Mouse (Mus musculus) frontal cortex, adult (tissue): Measurements from ENCODE around the gene Fbxo5.

ENCODE experiments used
- ATAC-seq: cut with Nextera tagmentation; 2 replicates; pipeline ENCODE4 v1.9.2; 2017; ENCODE audit warnings: mild to moderate bottlenecking, moderate library complexity, mixed read lengths; ENCODE audit not compliant: low TSS enrichment

Gene Fbxo5

GRCm38 (mm10) chr10:5805243-5805730, at the start of gene Fbxo5:
Gene Fbxo5 (minus strand): TSS chr10:5805600.
- peak; percentile 92 for ATAC-seq

- peak; percentile 97 for ATAC-seq
These were observed 48.0 kb upstream of the Fbxo5 start for GRCm38 (mm10) chr10:5853290-5853868.

- ATAC-seq = peak; percentile 66; the same call in 1 of the 2 replicates
These were observed 41.5 kb upstream of the Fbxo5 start for GRCm38 (mm10) chr10:5846939-5847338.

GRCm38 (mm10) chr10:5841369-5841768, 36.0 kb upstream of the Fbxo5 start:
- peak; percentile 75 for ATAC-seq

- ATAC-seq = no peak
These were observed 21.1 kb upstream of the Fbxo5 start for GRCm38 (mm10) chr10:5826336-5827025.

- peak; percentile 45 for ATAC-seq
These were observed 19.4 kb upstream of the Fbxo5 start for GRCm38 (mm10) chr10:5824779-5825178.

GRCm38 (mm10) chr10:5823740-5824491, 18.5 kb upstream of the Fbxo5 start, which contains the start of gene Mtrf1l:
Gene Mtrf1l (minus strand): TSS chr10:5823910.
- peak; percentile 91 for ATAC-seq

- ATAC-seq = peak; percentile 41
These were observed 17.9 kb upstream of the Fbxo5 start for GRCm38 (mm10) chr10:5823291-5823739.

- ATAC-seq = no peak
These were observed 13.4 kb upstream of the Fbxo5 start for GRCm38 (mm10) chr10:5818772-5819171.

- no peak for ATAC-seq
These were observed 10.6 kb upstream of the Fbxo5 start for GRCm38 (mm10) chr10:5815968-5816367.

- no peak for ATAC-seq
These were observed 8.3 kb upstream of the Fbxo5 start for GRCm38 (mm10) chr10:5813724-5814123.

GRCm38 (mm10) chr10:5807683-5808082, 2.3 kb upstream of the Fbxo5 start:
- no peak for ATAC-seq

GRCm38 (mm10) chr10:5806996-5807395, 1.6 kb upstream of the Fbxo5 start:
- ATAC-seq = no peak

- ATAC-seq = 0 out of 2 replicates have a peak, but pooled peaks have one; percentile 14
These were observed 1.0 kb upstream of the Fbxo5 start for GRCm38 (mm10) chr10:5806416-5806815.

- peak; percentile 92 for ATAC-seq
These were observed 419 bp upstream of the Fbxo5 start for GRCm38 (mm10) chr10:5805731-5806307.

GRCm38 (mm10) chr10:5804691-5805156, 676 bp downstream of the Fbxo5 start:
- no peak for ATAC-seq

- ATAC-seq = no peak
These were observed 1.7 kb downstream of the Fbxo5 start for GRCm38 (mm10) chr10:5803739-5804138.

GRCm38 (mm10) chr10:5802866-5803265, 2.5 kb downstream of the Fbxo5 start:
- no peak for ATAC-seq

- ATAC-seq = no peak
These were observed 4.9 kb downstream of the Fbxo5 start for GRCm38 (mm10) chr10:5800490-5800889.

- ATAC-seq = no peak
These were observed 7.3 kb downstream of the Fbxo5 start for GRCm38 (mm10) chr10:5798069-5798468.

GRCm38 (mm10) chr10:5790657-5791056, 14.7 kb downstream of the Fbxo5 start:
- ATAC-seq = peak; percentile 76

GRCm38 (mm10) chr10:5786923-5787322, 18.5 kb downstream of the Fbxo5 start:
- ATAC-seq = peak; percentile 94; the same call in 1 of the 2 replicates
